Comparison of ENCODE assay signal across 9 mouse cellular contexts in genomic region chr2:173992041-173992440, GRCm38 (mm10).
DNase-seq lines count a peak whose midpoint lies in the region; ATAC-seq and TF ChIP-seq lines count a peak whose summit lies in the region.
"Had no signal": no experiment of that assay in that cellular context is flagged by ENCODE, and none has a peak within 500 bp of the region (broad histone marks: within the 10 kb centered on the region; RNA-seq: fewer than 3 reads in every experiment).

No protein-coding gene starts in this region.

- H3K9ac ChIP-seq in forebrain, embryonic 11.5 days (ENCODE audit: low read length), result no peak overlapping the region
- H3K9ac ChIP-seq in forebrain, embryonic 16.5 days (replicated peaks; ENCODE audit: low read depth, low read length), result no peak overlapping the region
- no peak overlapping the region for H3K9ac ChIP-seq in midbrain, embryonic 12.5 days (replicated peaks)
- no peak overlapping the region for H3K9ac ChIP-seq in midbrain, embryonic 16.5 days (ENCODE audit: low read depth, low read length)
- H3K9ac ChIP-seq in kidney, postnatal 0 days (ENCODE audit: low read depth, low read length), result no peak overlapping the region
- no peak overlapping the region for H3K9ac ChIP-seq in stomach, embryonic 16.5 days (ENCODE audit: low read length)

- H3K4me1 ChIP-seq in forebrain, embryonic 11.5 days (replicated peaks; ENCODE audit: control insufficient read depth, insufficient read depth, low read length), result peaks cover 1% of the 10 kb centered on the region; the same call in 1 of the 2 replicates
- H3K4me1 ChIP-seq in forebrain, embryonic 16.5 days (replicated peaks; ENCODE audit: control insufficient read depth, insufficient read depth, low read length), result no peaks in the 10 kb centered on the region; the same call in 1 of the 2 replicates
- H3K4me1 ChIP-seq in midbrain, embryonic 12.5 days, result peaks cover 14% of the 10 kb centered on the region
- H3K4me1 ChIP-seq in midbrain, embryonic 16.5 days (ENCODE audit: control insufficient read depth, insufficient read depth, low read length), result peaks cover 9% of the 10 kb centered on the region; the same call in 1 of the 2 replicates
- 0 out of 2 replicates have a peak, but pooled peaks cover 5% of the 10 kb centered on the region for H3K4me1 ChIP-seq in kidney, postnatal 0 days (replicated peaks; ENCODE audit: insufficient read depth, low read length)
- H3K4me1 ChIP-seq in stomach, embryonic 16.5 days (ENCODE audit: control insufficient read depth, insufficient read depth, low read length), result peaks cover 9% of the 10 kb centered on the region; the same call in 1 of the 2 replicates

- no peak for TF ChIP-seq CTCF in kidney, postnatal 0 days (IDR thresholded peaks at IDR 0.05; ENCODE audit: low read depth)

- no peak; the same call in 1 of the 2 replicates for ATAC-seq in forebrain, embryonic 11.5 days (replicated peaks; ENCODE audit: low FRiP score)
- ATAC-seq in forebrain, embryonic 16.5 days, result no peak
- 0 out of 2 replicates have a peak, but pooled peaks have one; percentile 27 for ATAC-seq in midbrain, embryonic 12.5 days (ENCODE audit: low FRiP score, low read depth)
- no peak for ATAC-seq in midbrain, embryonic 16.5 days
- peak; percentile 87 for ATAC-seq in kidney, postnatal 0 days (replicated peaks; ENCODE audit: low FRiP score, low read depth)
- ATAC-seq in stomach, embryonic 16.5 days (ENCODE audit: insufficient read depth, low FRiP score), result peak; percentile 44; the same call in 1 of the 2 replicates
- ATAC-seq in inflammation-experienced regulatory T-cells, adult 6 months, result no peak
- ATAC-seq: activated CD4-positive, CD25-positive, alpha-beta regulatory T cell, adult 4 months had no signal

- 58% methylated on average over 5 of the region's 5 CpGs for WGBS in forebrain, embryonic 11.5 days
- WGBS in forebrain, embryonic 16.5 days, result 42% methylated on average over 5 of the region's 5 CpGs
- WGBS in midbrain, embryonic 12.5 days, result 40% methylated on average over 5 of the region's 5 CpGs
- WGBS in midbrain, embryonic 16.5 days, result 36% methylated on average over 5 of the region's 5 CpGs
- 30% methylated on average over 5 of the region's 5 CpGs for WGBS in kidney, postnatal 0 days
- WGBS in stomach, embryonic 16.5 days, result 39% methylated on average over 5 of the region's 5 CpGs

- H3K36me3 ChIP-seq in forebrain, embryonic 11.5 days (ENCODE audit: control insufficient read depth, insufficient read depth, low read length), result no peaks in the 10 kb centered on the region
- H3K36me3 ChIP-seq in forebrain, embryonic 16.5 days (ENCODE audit: control insufficient read depth, insufficient read depth), result no peaks in the 10 kb centered on the region
- no peaks in the 10 kb centered on the region for H3K36me3 ChIP-seq in midbrain, embryonic 12.5 days
- no peaks in the 10 kb centered on the region for H3K36me3 ChIP-seq in midbrain, embryonic 16.5 days (ENCODE audit: control insufficient read depth, insufficient read depth, low read length)
- H3K36me3 ChIP-seq in kidney, postnatal 0 days (ENCODE audit: insufficient read depth, low read length), result no peaks in the 10 kb centered on the region
- no peaks in the 10 kb centered on the region for H3K36me3 ChIP-seq in stomach, embryonic 16.5 days (ENCODE audit: control insufficient read depth, insufficient read depth, low read length)

- DNase-seq in forebrain, embryonic 11.5 days (ENCODE audit: low spot score), result peak; percentile 56
- peak; percentile 69 for DNase-seq in kidney, postnatal 0 days (ENCODE audit: low spot score)
- no peak for DNase-seq in ovary, postnatal 10 days (ENCODE audit: low spot score)

- H3K9me3 ChIP-seq in forebrain, embryonic 11.5 days (ENCODE audit: control insufficient read depth, low read length), result no peaks in the 10 kb centered on the region
- no peaks in the 10 kb centered on the region for H3K9me3 ChIP-seq in forebrain, embryonic 16.5 days (ENCODE audit: control insufficient read depth, low read length)
- no peaks in the 10 kb centered on the region for H3K9me3 ChIP-seq in midbrain, embryonic 12.5 days
- H3K9me3 ChIP-seq in midbrain, embryonic 16.5 days (replicated peaks; ENCODE audit: control insufficient read depth, low read length, poor library complexity, severe bottlenecking), result no peaks in the 10 kb centered on the region
- H3K9me3 ChIP-seq in kidney, postnatal 0 days (replicated peaks; ENCODE audit: low read length), result no peaks in the 10 kb centered on the region
- no peaks in the 10 kb centered on the region for H3K9me3 ChIP-seq in stomach, embryonic 16.5 days (replicated peaks; ENCODE audit: control insufficient read depth, low read length)

- H3K27ac ChIP-seq in forebrain, embryonic 11.5 days (ENCODE audit: low read depth, low read length), result no peak overlapping the region
- no peak overlapping the region for H3K27ac ChIP-seq in forebrain, embryonic 16.5 days (ENCODE audit: low read length)
- H3K27ac ChIP-seq in midbrain, embryonic 12.5 days (replicated peaks), result no peak overlapping the region
- no peak overlapping the region for H3K27ac ChIP-seq in midbrain, embryonic 16.5 days (ENCODE audit: low read length)
- 0 out of 2 replicates have a peak overlapping the region, but pooled peaks have one; percentile 38 for H3K27ac ChIP-seq in kidney, postnatal 0 days
- no peak overlapping the region for H3K27ac ChIP-seq in stomach, embryonic 16.5 days (ENCODE audit: low read length)

- H3K27me3 ChIP-seq in forebrain, embryonic 11.5 days (ENCODE audit: control insufficient read depth, insufficient read depth, low read length), result no peaks in the 10 kb centered on the region
- no peaks in the 10 kb centered on the region for H3K27me3 ChIP-seq in forebrain, embryonic 16.5 days (replicated peaks; ENCODE audit: control insufficient read depth, insufficient read depth, low read length)
- no peaks in the 10 kb centered on the region for H3K27me3 ChIP-seq in midbrain, embryonic 12.5 days
- no peaks in the 10 kb centered on the region for H3K27me3 ChIP-seq in midbrain, embryonic 16.5 days (ENCODE audit: control insufficient read depth, insufficient read depth, low read depth, low read length)
- H3K27me3 ChIP-seq in kidney, postnatal 0 days (ENCODE audit: insufficient read depth, low read length), result no peaks in the 10 kb centered on the region
- no peaks in the 10 kb centered on the region for H3K27me3 ChIP-seq in stomach, embryonic 16.5 days (ENCODE audit: control insufficient read depth, insufficient read depth, low read length)

- H3K4me3 ChIP-seq in forebrain, embryonic 11.5 days (ENCODE audit: low read depth, low read length), result no peak overlapping the region
- H3K4me3 ChIP-seq in forebrain, embryonic 16.5 days (replicated peaks; ENCODE audit: low read length), result no peak overlapping the region
- H3K4me3 ChIP-seq in midbrain, embryonic 12.5 days, result no peak overlapping the region
- no peak overlapping the region for H3K4me3 ChIP-seq in midbrain, embryonic 16.5 days (ENCODE audit: low read depth, low read length)
- H3K4me3 ChIP-seq in kidney, postnatal 0 days (replicated peaks; ENCODE audit: low read depth, low read length), result no peak overlapping the region
- no peak overlapping the region for H3K4me3 ChIP-seq in stomach, embryonic 16.5 days (replicated peaks; ENCODE audit: low read length)

- H3K4me2 ChIP-seq in forebrain, embryonic 11.5 days (ENCODE audit: low read depth, low read length, severe bottlenecking), result no peak overlapping the region
- H3K4me2 ChIP-seq in forebrain, embryonic 16.5 days (ENCODE audit: low read length), result no peak overlapping the region
- no peak overlapping the region for H3K4me2 ChIP-seq in midbrain, embryonic 12.5 days (replicated peaks)
- no peak overlapping the region for H3K4me2 ChIP-seq in midbrain, embryonic 16.5 days (ENCODE audit: low read length)
- H3K4me2 ChIP-seq in kidney, postnatal 0 days (ENCODE audit: low read length), result no peak overlapping the region
- H3K4me2 ChIP-seq in stomach, embryonic 16.5 days (ENCODE audit: low read depth, low read length), result no peak overlapping the region

Comparison
In these comparisons a context has a peak if more than half of its experiments do, and no peak if none do; other contexts are left out.
1. ATAC-seq: peak in midbrain, embryonic 12.5 days (single experiment), kidney, postnatal 0 days (single experiment) and stomach, embryonic 16.5 days (single experiment); none in forebrain, embryonic 11.5 days (single experiment), forebrain, embryonic 16.5 days (single experiment), midbrain, embryonic 16.5 days (single experiment) and inflammation-experienced regulatory T-cells, adult 6 months (single experiment).